Mouse (Mus musculus) hindbrain, embryonic 15.5 days (tissue): ENCODE results near the gene Clic1. TPM values are rescaled to one million over a fixed set of nuclear protein-coding genes. Genes with fewer than 3 reads are reported as not detected.
A peak's percentile ranks its signal among the peaks of the same experiment; 100 is the strongest.

Source experiments
- ATAC-seq: fragments of 200-750 bp; cut with Nextera tagmentation; 2 replicates; pipeline ENCODE4 v1.8.0; 2017; ENCODE audit warnings: low read depth, moderate number of reproducible peaks, moderate TSS enrichment; ENCODE audit not compliant: low FRiP score
- H3K27ac ChIP-seq: fragments of 300-500 bp; sonication (generic); replicated peaks from 2 replicates; pipeline ENCODE4 v1.5.1; 2015; ENCODE audit warnings: mild to moderate bottlenecking, inconsistent platforms
- H3K27me3 ChIP-seq: fragments of 300-500 bp; sonication (generic); 2 replicates; pipeline ENCODE4 v1.6.1; 2015; ENCODE audit warnings: control low read depth, inconsistent platforms
- H3K36me3 ChIP-seq: fragments of 300-500 bp; sonication (generic); 2 replicates; pipeline ENCODE4 v1.6.1; 2015; ENCODE audit warnings: control low read depth, inconsistent platforms
- H3K4me1 ChIP-seq: fragments of 300-500 bp; sonication (generic); replicated peaks from 2 replicates; pipeline ENCODE4 v1.6.1; 2015; ENCODE audit warnings: control low read depth, inconsistent platforms
- H3K4me2 ChIP-seq: fragments of 300-500 bp; sonication (generic); 2 replicates; pipeline ENCODE4 v1.6.1; 2015; ENCODE audit warnings: moderate library complexity, mild to moderate bottlenecking, inconsistent platforms
- H3K4me3 ChIP-seq: fragments of 300-500 bp; sonication (generic); 2 replicates; pipeline ENCODE4 v1.5.1; 2015; ENCODE audit warnings: mild to moderate bottlenecking, inconsistent platforms
- H3K9ac ChIP-seq: fragments of 300-500 bp; sonication (generic); 2 replicates; pipeline ENCODE4 v1.6.1; 2015; ENCODE audit warnings: inconsistent platforms
- H3K9me3 ChIP-seq: fragments of 300-500 bp; sonication (generic); 2 replicates; pipeline ENCODE4 v1.6.1; 2016; ENCODE audit warnings: control low read depth, inconsistent platforms
- WGBS: fragments of 180-500 bp; shearing (Covaris S2); methylation state at CpG from one replicate; pipeline ENCODE4 v1.1.7; 2015; 5-methylcytosine and 5-hydroxymethylcytosine counted together
- polyA plus RNA-seq: library from polyadenylated mRNA; unstranded; fragments of >200 nt; fragmentation: Nextera tagmentation; extraction: Ambion mirVana; gene quantifications from 2 replicates; pipeline ENCODE4 v1.2.1, GENCODE M21; 2015

The Clic1 gene
- polyA plus RNA-seq, 1 experiment from 2014 or later: 87.4 TPM

DNA sequence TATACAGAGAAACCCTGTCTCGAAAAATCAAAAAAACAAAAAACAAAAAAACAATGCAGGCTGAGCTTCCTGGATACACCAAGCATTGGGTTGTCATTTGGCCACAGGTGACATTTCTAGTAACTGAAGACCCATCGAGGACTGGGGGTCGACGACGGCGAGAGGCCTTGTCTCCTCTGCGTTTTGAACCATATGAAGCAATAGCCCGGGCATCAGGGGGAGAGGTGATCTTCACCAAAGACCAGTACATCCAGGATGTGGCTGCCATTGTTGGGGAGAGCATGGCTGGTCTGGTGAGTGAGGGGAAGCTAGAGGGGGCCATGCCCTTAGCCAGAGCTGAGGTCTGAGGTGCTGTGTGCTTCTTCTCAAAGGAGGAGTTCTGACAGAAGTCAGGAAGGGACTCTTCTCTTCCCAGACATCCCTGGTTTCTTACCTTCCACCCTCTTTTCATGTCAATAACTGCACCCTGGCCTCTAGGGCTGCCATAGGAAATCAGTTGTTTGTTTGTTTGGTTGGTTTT is 27.2 kb upstream of the Clic1 start:
- WGBS: 93% methylated on average over 8 of the region's 8 CpGs
- Histone ChIP-seq H3K9ac (no peak overlapping the region), H3K27ac (no peak overlapping the region)

DNA sequence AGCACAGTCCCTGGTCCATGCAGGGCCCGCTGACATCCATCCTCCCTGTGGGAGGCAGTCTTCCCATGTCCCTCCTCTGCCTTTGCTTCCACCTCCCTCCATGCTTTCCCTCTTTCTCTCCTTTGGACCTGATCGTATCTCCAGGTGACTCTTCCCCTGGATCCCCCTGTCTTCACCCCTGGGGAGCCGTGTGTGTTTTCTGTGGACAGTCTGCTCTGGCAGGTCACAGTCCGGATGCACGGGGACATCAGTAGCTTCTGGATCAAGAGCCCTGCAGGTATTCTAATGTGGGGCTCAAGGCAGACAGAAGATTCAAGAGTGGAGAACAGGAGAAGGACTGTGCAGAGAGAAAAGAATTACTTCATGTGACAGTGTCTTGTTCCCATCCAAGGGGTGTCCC is 26.5 kb upstream of the Clic1 start:
- no peaks in the 10 kb centered on the region for H3K9me3 ChIP-seq
- no peak overlapping the region for H3K4me3 ChIP-seq
- WGBS: 89% methylated on average over 5 of the region's 5 CpGs
- H3K36me3 ChIP-seq: no peaks in the 10 kb centered on the region
- H3K27ac ChIP-seq: no peak overlapping the region
- H3K4me1 ChIP-seq: peaks cover 5% of the 10 kb centered on the region
- ATAC-seq: no peak
- no peaks in the 10 kb centered on the region for H3K27me3 ChIP-seq
- H3K4me2 ChIP-seq: no peak overlapping the region
- no peak overlapping the region for H3K9ac ChIP-seq

More for the DNA sequence above, 27.2 kb upstream of the Clic1 start:
- Histone ChIP-seq H3K4me3 (no peak overlapping the region), H3K36me3 (no peaks in the 10 kb centered on the region), H3K4me2 (no peak overlapping the region), H3K4me1 (peaks cover 5% of the 10 kb centered on the region), H3K9me3 (no peaks in the 10 kb centered on the region), H3K27me3 (no peaks in the 10 kb centered on the region)
- no peak for ATAC-seq

DNA sequence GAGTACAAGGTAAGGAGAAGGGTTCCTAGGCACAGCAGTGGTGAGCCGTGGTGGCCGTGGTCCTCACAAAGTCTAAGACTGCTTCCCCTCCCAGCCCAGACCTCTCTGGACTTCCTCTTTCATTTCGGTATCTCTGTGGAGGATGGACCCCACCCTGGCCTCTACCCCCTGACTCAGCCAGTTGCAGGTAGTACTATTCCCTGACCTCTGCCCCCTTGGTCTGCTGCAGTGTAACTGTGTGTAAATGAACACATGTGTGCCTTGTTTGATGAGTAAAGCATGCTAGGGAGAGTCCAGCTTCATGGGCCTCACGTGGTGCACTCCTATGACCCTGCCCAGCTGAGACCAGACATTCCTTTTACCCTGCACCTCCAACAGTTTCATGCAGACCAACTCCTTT is 26.0 kb upstream of the Clic1 start:
- H3K27me3 ChIP-seq: no peaks in the 10 kb centered on the region
- no peak overlapping the region for H3K4me3 ChIP-seq
- no peak overlapping the region for H3K4me2 ChIP-seq
- peaks cover 5% of the 10 kb centered on the region for H3K4me1 ChIP-seq
- no peak overlapping the region for H3K27ac ChIP-seq
- H3K36me3 ChIP-seq: no peaks in the 10 kb centered on the region
- ATAC-seq: no peak
- H3K9me3 ChIP-seq: no peaks in the 10 kb centered on the region
- 87% methylated on average over 4 of the region's 4 CpGs for WGBS
- no peak overlapping the region for H3K9ac ChIP-seq

- no peak overlapping the region for H3K4me3 ChIP-seq
These were observed 25.5 kb upstream of the Clic1 start for GRCm38 (mm10) chr17:35024261-35024660.

GRCm38 (mm10) chr17:35024691-35025488 is 24.9 kb upstream of the Clic1 start:
- Histone ChIP-seq H3K36me3 (no peaks in the 10 kb centered on the region), H3K9ac (no peak overlapping the region), H3K4me2 (no peak overlapping the region), H3K4me1 (peaks cover 9% of the 10 kb centered on the region), H3K9me3 (no peaks in the 10 kb centered on the region), H3K27ac (no peak overlapping the region), H3K27me3 (no peaks in the 10 kb centered on the region), H3K4me3 (no peak overlapping the region)
- no peak for ATAC-seq
- WGBS: 71% methylated on average over 7 of the region's 10 CpGs

More at GRCm38 (mm10) chr17:35024261-35024660, 25.5 kb upstream of the Clic1 start:
- WGBS: 81% methylated on average over 13 of the region's 13 CpGs
- Histone ChIP-seq H3K4me1 (peaks cover 5% of the 10 kb centered on the region), H3K4me2 (no peak overlapping the region), H3K9me3 (no peaks in the 10 kb centered on the region), H3K36me3 (no peaks in the 10 kb centered on the region), H3K9ac (no peak overlapping the region), H3K27me3 (no peaks in the 10 kb centered on the region), H3K27ac (no peak overlapping the region)
- no peak for ATAC-seq

GRCm38 (mm10) chr17:35026206-35026605 is 23.6 kb upstream of the Clic1 start:
- Histone ChIP-seq H3K4me3 (no peak overlapping the region), H3K36me3 (no peaks in the 10 kb centered on the region), H3K9me3 (no peaks in the 10 kb centered on the region), H3K4me2 (no peak overlapping the region), H3K27ac (no peak overlapping the region), H3K27me3 (no peaks in the 10 kb centered on the region), H3K4me1 (peaks cover 14% of the 10 kb centered on the region), H3K9ac (no peak overlapping the region)
- WGBS: 64% methylated on average over 5 of the region's 5 CpGs
- ATAC-seq: no peak

DNA sequence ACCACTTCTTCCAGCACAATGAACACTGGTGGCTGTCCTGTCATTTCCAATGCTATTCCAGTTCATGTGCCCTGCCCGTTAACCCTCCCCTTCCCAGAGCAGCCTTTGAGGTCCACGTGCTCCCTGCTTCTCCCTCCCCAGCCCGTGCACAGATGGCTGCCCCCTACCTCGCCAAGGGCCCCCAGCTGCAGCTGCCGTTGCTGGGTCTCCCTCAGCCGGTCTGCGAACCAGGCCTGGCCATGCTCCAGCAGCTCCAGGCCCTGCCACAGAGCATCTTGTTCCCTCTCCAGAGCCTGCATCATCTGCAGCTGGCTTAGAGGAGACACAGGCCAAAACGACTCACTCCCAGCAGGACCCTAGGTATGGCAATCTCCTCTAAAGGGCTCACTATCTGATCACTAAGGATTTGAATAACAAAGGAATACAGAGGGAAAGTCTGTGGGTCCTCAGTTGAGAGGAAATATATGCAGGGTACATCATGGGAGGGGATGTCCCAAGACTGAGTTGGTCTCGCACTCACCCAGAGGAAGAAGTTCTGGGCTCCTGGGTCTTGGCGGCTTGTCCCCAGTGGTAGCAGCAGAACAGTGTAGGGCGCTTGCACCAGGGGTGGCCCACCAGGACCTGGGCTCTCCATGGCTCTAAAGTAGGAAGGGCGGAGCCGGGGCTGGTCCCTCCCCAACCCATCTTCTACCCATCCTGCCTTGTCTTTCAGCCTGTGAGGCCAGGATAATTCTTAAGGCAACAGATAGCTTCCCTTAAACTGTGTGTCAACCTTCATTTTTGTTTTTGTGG is 22.3 kb upstream of the Clic1 start, which contains the start of gene Sapcd1:
TSS of gene Sapcd1 (minus strand) at position 740 of the 792 bp plus-strand sequence.
- Histone ChIP-seq H3K4me1 (peaks cover 10% of the 10 kb centered on the region), H3K4me2 (no peak within 1 kb of the TSS), H3K9ac (no peak within 1 kb of the TSS), H3K9me3 (no peaks in the 10 kb centered on the region), H3K27me3 (no peaks in the 10 kb centered on the region), H3K4me3 (no peak within 1 kb of the TSS), H3K27ac (peak within 1 kb of the TSS; percentile 42), H3K36me3 (no peaks in the 10 kb centered on the region)
- WGBS: 30% methylated on average over 13 of the region's 13 CpGs
- peak; percentile 45; the same call in 1 of the 2 replicates for ATAC-seq

GRCm38 (mm10) chr17:35028315-35028714 is 21.5 kb upstream of the Clic1 start:
- Histone ChIP-seq H3K9me3 (no peaks in the 10 kb centered on the region), H3K9ac (no peak overlapping the region), H3K4me3 (no peak overlapping the region), H3K36me3 (no peaks in the 10 kb centered on the region), H3K27me3 (no peaks in the 10 kb centered on the region), H3K4me2 (no peak overlapping the region), H3K4me1 (peaks cover 10% of the 10 kb centered on the region), H3K27ac (no peak overlapping the region)
- WGBS: 81% methylated on average over 2 of the region's 2 CpGs
- ATAC-seq: no peak

- H3K9ac ChIP-seq: 0 out of 2 replicates have a peak overlapping the region, but pooled peaks have one; percentile 1
These were observed 19.9 kb upstream of the Clic1 start for GRCm38 (mm10) chr17:35029691-35030532.

DNA sequence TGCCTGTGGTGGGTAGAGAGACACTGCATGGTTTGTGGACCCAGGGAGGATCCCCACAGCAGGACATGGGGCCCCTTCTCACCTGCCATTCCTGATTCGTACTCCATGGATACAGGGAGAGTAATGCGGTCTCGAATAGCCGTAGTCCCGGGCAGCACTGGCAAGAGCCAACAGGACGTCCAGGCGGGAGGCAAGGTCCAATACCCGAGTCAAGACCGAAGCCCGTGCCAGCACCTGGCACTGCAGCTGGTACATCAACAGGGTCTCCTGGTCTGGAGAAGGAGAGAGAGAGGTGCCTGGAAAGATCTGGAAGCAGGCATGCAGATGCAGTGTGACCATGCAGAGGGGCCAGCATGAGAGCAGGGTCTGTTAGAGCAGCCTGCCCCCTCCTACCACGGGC is 18.5 kb upstream of the Clic1 start:
- Histone ChIP-seq H3K9ac (no peak overlapping the region), H3K4me2 (no peak overlapping the region), H3K36me3 (no peaks in the 10 kb centered on the region), H3K27ac (no peak overlapping the region), H3K4me1 (peaks cover 10% of the 10 kb centered on the region), H3K27me3 (no peaks in the 10 kb centered on the region), H3K9me3 (no peaks in the 10 kb centered on the region), H3K4me3 (no peak overlapping the region)
- WGBS: 86% methylated on average over 11 of the region's 11 CpGs
- ATAC-seq: no peak

More at GRCm38 (mm10) chr17:35029691-35030532, 19.9 kb upstream of the Clic1 start:
- H3K36me3 ChIP-seq: no peaks in the 10 kb centered on the region
- peak overlapping the region; percentile 17 for H3K4me3 ChIP-seq
- H3K9me3 ChIP-seq: no peaks in the 10 kb centered on the region
- 24% methylated on average over 19 of the region's 19 CpGs for WGBS
- ATAC-seq: peak; percentile 57; the same call in 1 of the 2 replicates
- H3K4me2 ChIP-seq: peak overlapping the region; percentile 47
- no peaks in the 10 kb centered on the region for H3K27me3 ChIP-seq
- peaks cover 10% of the 10 kb centered on the region for H3K4me1 ChIP-seq
- no peak overlapping the region for H3K27ac ChIP-seq

GRCm38 (mm10) chr17:35031880-35032279 is 17.9 kb upstream of the Clic1 start:
- H3K9ac ChIP-seq: no peak overlapping the region
- no peak for ATAC-seq
- H3K4me2 ChIP-seq: no peak overlapping the region
- no peak overlapping the region for H3K4me3 ChIP-seq
- peaks cover 10% of the 10 kb centered on the region for H3K4me1 ChIP-seq
- no peak overlapping the region for H3K27ac ChIP-seq
- WGBS: 90% methylated on average over 7 of the region's 7 CpGs
- H3K9me3 ChIP-seq: no peaks in the 10 kb centered on the region
- H3K27me3 ChIP-seq: no peaks in the 10 kb centered on the region
- H3K36me3 ChIP-seq: no peaks in the 10 kb centered on the region
